Mouse (Mus musculus) thymus, postnatal 25 days (tissue): ENCODE results near the gene Srsf2.
"Not testable (repeated sequence)": the region's sequence is repeated elsewhere in the genome, so short reads cannot be mapped to it uniquely, and the experiment has no call there.

Source experiments
- DNase-seq: peaks from one replicate; pipeline ENCODE4 v3.0.0; 2022

The Srsf2 gene

GRCm38 (mm10) chr11:116826550-116827504, 26.1 kb downstream of the Srsf2 start:
- DNase-seq: no peak

GRCm38 (mm10) chr11:116825230-116825629, 27.7 kb downstream of the Srsf2 start:
- DNase-seq: no peak

- DNase-seq: not testable (repeated sequence)
Measured at GRCm38 (mm10) chr11:116823885-116824284, 29.0 kb downstream of the Srsf2 start.

- DNase-seq: no peak
Measured at GRCm38 (mm10) chr11:116823255-116823654, 29.6 kb downstream of the Srsf2 start.

GRCm38 (mm10) chr11:116822626-116823025, 30.3 kb downstream of the Srsf2 start:
- DNase-seq: no peak

DNA sequence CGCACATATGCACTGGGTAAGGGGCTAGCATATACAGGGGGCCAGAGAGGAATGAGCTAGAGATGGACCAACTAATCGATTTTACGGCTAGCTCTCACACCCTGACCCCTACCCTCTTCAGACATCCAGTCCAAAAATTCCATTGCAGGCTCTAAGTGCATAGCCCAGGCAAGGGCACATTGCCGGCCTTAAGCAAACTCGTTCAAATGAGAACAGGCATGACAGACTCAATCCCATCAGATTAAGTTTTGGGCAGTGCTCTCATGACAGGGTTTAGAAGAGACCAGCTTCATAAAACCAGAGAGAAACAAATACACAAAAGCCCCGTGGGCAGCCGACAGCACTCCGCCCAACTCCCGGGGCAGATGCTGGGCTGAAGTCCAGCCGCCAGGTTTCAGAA, 30.7 kb downstream of the Srsf2 start:
- DNase-seq: no peak

- no peak for DNase-seq
Measured at GRCm38 (mm10) chr11:116821057-116821940, 31.6 kb downstream of the Srsf2 start.

DNA sequence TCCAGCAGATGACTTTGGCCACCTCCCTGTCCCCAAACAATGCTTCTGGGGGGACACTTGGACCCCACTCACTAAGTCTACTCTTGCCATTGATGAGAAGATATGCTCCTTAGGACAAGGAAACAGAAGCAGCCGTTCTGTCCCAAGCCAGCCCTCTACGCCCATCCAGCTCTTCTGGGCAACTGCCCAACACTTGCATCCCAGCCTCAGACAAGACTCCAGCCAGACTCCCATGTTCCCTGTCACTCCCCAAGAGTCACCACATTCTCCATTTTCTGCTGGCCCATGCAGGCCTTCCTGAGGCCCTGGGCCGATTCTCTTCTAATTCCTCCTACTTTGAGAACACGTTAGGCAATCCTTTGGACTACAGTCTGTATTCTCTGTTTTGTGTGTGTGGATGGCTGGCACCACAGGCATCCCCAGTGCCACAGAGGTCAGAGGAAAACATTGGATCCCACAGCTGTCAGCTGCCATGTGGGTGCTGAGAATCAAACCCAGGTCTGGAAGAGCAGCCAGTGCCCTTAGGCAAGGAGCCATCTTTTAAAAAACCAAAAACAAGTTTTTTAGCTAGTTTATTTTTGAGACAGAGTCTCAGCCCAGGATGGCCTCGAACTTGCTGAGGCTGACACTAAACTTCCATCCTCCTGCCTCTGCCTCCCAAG, 32.8 kb downstream of the Srsf2 start:
- no peak for DNase-seq

DNA sequence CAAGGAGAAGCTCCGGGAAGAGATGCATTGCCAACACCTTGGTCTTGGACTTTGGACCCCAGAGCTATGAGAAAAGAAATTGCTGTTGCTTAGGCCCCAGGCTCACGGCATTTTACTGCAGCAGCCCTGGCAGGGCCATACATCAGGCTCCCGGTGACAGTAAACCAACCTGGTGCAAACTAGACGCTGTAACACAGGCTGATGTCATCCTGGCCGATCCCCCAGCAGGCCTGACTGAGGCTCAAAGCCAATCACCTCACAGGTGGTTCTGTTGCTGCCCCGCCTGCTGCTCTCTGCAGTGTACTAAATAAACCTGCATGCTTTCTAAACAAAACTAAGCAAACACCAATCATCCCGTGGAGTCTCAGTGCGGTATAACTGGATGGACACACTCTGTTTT, 34.2 kb downstream of the Srsf2 start:
- no peak for DNase-seq

DNA sequence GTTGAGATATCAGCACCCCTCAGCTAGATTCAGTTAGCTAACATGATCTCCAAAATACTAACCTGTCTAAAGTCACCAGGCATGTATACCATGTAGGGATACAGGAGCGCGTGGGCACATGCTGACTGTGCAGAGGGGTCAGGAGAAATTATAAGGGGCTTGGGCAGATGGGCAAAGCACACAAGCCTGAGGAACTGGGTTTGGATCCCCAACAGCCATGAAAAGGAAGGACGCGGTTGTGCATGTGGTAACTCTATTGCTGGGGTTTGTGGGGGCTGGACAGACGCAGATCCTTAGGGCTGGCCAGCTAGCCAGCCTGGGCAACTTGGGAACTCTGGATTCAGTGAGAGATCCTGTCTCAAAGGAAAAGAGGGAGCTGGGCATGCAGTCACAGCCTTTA, 35.3 kb downstream of the Srsf2 start:
- no peak for DNase-seq

DNA sequence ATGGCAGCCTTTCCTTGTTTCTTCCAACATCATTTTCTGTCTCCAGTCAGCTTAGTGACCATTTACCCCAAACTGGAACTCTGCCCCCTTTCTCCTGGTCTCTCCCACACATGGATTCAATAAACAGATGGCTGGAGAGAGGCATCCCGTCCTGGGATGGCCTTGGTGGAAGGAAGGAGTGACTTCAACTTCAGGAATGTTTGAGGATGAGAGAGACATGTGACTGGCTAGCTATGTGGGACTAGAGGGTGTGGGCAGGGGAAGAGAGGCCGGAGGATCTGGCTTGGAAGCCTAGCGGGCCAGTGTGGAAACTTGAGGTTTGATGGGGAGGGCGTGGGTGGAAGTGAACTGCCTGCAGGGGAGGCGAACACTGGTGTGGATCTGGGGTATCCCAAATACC, 36.1 kb downstream of the Srsf2 start:
- no peak for DNase-seq

- no peak for DNase-seq
Measured at GRCm38 (mm10) chr11:116814884-116815415, 37.9 kb downstream of the Srsf2 start.

DNA sequence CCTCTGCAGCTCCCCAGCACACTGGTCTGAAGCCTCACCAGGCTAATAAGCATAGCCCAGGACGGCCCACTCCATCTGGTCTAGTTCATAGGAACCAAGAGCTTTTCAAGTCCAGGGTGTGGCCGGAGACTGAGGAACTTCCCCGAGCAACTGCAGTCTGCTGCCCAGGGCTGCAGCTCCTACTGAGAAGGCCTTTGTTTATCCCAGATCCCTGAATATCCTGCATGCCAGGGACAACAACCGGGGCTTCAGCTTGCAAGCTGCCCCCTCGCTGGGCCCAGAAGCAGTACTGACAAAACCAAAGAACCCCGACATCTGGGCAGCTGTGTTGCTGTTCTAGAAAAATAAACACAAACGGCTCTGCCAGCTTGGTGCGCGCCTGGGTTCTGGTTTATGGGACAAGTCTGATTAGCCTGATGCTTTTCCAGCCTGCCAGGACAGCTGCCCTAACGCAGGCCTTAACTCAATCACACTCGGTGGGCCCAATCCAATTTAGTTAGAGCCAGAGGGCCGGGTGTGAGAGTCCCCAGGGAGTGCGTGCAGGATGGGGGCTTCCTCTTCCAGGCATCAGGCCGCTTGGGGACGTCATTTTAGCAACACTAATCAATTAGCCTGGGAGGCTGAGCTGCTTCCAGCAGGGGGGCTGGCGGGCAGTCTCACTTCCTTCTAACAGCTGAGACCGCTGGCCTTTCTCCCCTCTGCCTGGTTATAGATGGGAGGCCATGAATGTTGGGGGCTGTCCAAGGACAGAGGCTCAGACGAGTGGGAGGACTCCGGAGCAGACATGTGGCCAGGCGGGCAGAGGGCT, 38.6 kb downstream of the Srsf2 start:
- DNase-seq: no peak

- DNase-seq: no peak
Measured at GRCm38 (mm10) chr11:116813610-116814009, 39.3 kb downstream of the Srsf2 start.

DNA sequence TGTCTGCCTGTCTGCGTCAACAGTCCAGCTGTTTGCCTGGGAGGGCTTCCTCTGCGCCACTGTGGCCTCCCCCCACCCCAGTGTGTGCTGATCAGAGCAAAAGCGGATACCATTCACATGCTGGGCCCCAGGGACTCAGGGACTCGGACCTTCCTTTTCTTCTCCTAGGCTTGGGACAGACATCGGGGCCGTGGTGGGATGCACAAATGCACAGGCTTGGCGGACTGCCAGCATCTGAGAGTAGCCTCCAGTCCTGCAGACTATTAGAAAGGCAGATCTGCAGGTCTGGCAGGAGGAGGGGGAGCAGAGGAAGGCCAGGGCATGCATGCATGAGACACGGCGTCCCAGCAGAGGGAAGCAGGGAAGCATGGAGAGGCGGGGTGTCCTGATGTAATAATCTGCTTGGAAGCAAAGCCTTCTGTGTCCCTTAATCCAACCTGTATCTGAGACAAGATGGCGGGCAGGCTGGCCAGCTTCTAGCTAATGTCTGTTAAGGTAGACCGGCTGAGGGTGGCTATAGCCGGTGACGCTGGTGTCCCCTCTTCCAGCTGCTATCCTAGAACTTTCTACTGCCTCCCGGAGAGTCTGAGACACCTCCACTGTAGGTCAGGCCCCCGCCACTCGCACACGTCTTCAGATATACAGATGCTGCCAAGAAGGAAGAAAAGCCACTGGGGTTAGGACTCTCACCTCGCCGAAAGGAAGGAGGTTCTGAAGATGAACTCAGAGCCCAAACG, 39.9 kb downstream of the Srsf2 start:
- no peak for DNase-seq

- DNase-seq: peak; percentile 55
Measured at GRCm38 (mm10) chr11:116810983-116811901, 41.7 kb downstream of the Srsf2 start.

GRCm38 (mm10) chr11:116810528-116810927, 42.4 kb downstream of the Srsf2 start:
- DNase-seq: no peak

DNA sequence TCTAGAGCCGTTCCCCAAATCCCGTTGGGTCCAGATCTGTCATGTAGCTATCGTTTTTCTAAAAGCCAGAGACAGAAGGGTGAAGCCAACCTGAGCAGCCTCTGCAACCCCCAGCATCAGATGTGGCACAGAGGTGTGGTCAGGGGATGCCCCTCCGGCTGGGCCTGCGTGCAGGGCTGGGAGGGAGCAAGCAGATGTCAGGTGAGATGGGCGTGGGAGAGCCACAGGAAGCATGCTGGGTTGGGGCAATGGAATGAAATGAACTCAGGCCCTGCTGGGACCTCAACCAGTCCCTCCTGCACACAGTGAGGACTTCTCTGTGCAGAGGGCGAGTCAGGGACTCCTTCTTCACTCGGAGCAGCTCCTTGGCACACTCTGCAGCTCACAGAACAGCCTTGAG, 43.4 kb downstream of the Srsf2 start:
- no peak for DNase-seq

- DNase-seq: no peak
Measured at GRCm38 (mm10) chr11:116808811-116809395, 44.0 kb downstream of the Srsf2 start.
